Mouse (Mus musculus): ENCODE results near the gene Oxct2b. TPM values are rescaled to one million over a fixed set of nuclear protein-coding genes. Genes with fewer than 3 reads are reported as not detected.
"Not testable (repeated sequence)": the region's sequence is repeated elsewhere in the genome, so short reads cannot be mapped to it uniquely, and the experiment has no call there.

The Oxct2b gene
- polyA plus RNA-seq, 1 experiment from 2014 or later: not detected

GRCm38 (mm10) chr4:123152976-123153375 lies 36.9 kb downstream of the Oxct2b start:
- TF ChIP-seq EP300 (IDR thresholded peaks at IDR 0.05; ENCODE audit: low read depth) (no peak), CTCF (IDR thresholded peaks at IDR 0.05; ENCODE audit: low read depth) (no peak)
- no peak overlapping the region for H3K9ac ChIP-seq (replicated peaks)
- H3K9me3 ChIP-seq (ENCODE audit: low read length): no peaks in the 10 kb centered on the region
- H3K36me3 ChIP-seq (replicated peaks; ENCODE audit: insufficient read depth, low read length): no peaks in the 10 kb centered on the region
- H3K27me3 ChIP-seq (ENCODE audit: insufficient read depth, low read length): 0 out of 2 replicates have a peak, but pooled peaks cover 3% of the 10 kb centered on the region
- H3K27ac ChIP-seq (ENCODE audit: low read depth): no peak overlapping the region
- 46% methylated on average over 5 of the region's 5 CpGs for WGBS (ENCODE audit: insufficient replicate concordance)
- ATAC-seq (no peak), DNase-seq (no peak)
- no peak overlapping the region for H3K4me2 ChIP-seq (ENCODE audit: low read depth, low read length)
- no peaks in the 10 kb centered on the region for H3K4me1 ChIP-seq (ENCODE audit: insufficient read depth)
- no peak overlapping the region for H3K4me3 ChIP-seq (ENCODE audit: low read depth, low read length)

- Histone ChIP-seq H3K27ac (ENCODE audit: low read depth) (no peak overlapping the region), H3K9ac (replicated peaks) (no peak overlapping the region), H3K27me3 (ENCODE audit: insufficient read depth, low read length) (0 out of 2 replicates have a peak, but pooled peaks cover 3% of the 10 kb centered on the region), H3K36me3 (replicated peaks; ENCODE audit: insufficient read depth, low read length) (no peaks in the 10 kb centered on the region), H3K4me1 (ENCODE audit: insufficient read depth) (no peaks in the 10 kb centered on the region), H3K4me3 (ENCODE audit: low read depth, low read length) (no peak overlapping the region), H3K4me2 (ENCODE audit: low read depth, low read length) (no peak overlapping the region), H3K9me3 (ENCODE audit: low read length) (no peaks in the 10 kb centered on the region)
- WGBS (ENCODE audit: insufficient replicate concordance): 17% methylated on average over 4 of the region's 4 CpGs
- DNase-seq (no peak), ATAC-seq (no peak)
- TF ChIP-seq CTCF (IDR thresholded peaks at IDR 0.05; ENCODE audit: low read depth) (peak; percentile 58), EP300 (IDR thresholded peaks at IDR 0.05; ENCODE audit: low read depth) (no peak)
Observed at GRCm38 (mm10) chr4:123155004-123155403, 38.9 kb downstream of the Oxct2b start.

GRCm38 (mm10) chr4:123155427-123155826 lies 39.4 kb downstream of the Oxct2b start:
- DNase-seq: no peak

GRCm38 (mm10) chr4:123155840-123156239 lies 39.8 kb downstream of the Oxct2b start:
- ATAC-seq (no peak), DNase-seq (no peak)
- 0 out of 2 replicates have a peak, but pooled peaks cover 6% of the 10 kb centered on the region for H3K27me3 ChIP-seq (ENCODE audit: insufficient read depth, low read length)
- no peak overlapping the region for H3K9ac ChIP-seq (replicated peaks)
- TF ChIP-seq EP300 (IDR thresholded peaks at IDR 0.05; ENCODE audit: low read depth) (no peak), CTCF (IDR thresholded peaks at IDR 0.05; ENCODE audit: low read depth) (no peak)
- H3K9me3 ChIP-seq (ENCODE audit: low read length): no peaks in the 10 kb centered on the region
- no peaks in the 10 kb centered on the region for H3K4me1 ChIP-seq (ENCODE audit: insufficient read depth)
- no peak overlapping the region for H3K27ac ChIP-seq (ENCODE audit: low read depth)
- no peak overlapping the region for H3K4me3 ChIP-seq (ENCODE audit: low read depth, low read length)
- H3K36me3 ChIP-seq (replicated peaks; ENCODE audit: insufficient read depth, low read length): no peaks in the 10 kb centered on the region
- no peak overlapping the region for H3K4me2 ChIP-seq (ENCODE audit: low read depth, low read length)

More at GRCm38 (mm10) chr4:123155427-123155826, 39.4 kb downstream of the Oxct2b start:
- 51% methylated on average over 2 of the region's 2 CpGs for WGBS (ENCODE audit: insufficient replicate concordance)
- H3K4me3 ChIP-seq (ENCODE audit: low read depth, low read length): no peak overlapping the region
- ATAC-seq: no peak
- H3K9ac ChIP-seq (replicated peaks): no peak overlapping the region
- no peak for TF ChIP-seq CTCF (IDR thresholded peaks at IDR 0.05; ENCODE audit: low read depth)
- TF ChIP-seq EP300 (IDR thresholded peaks at IDR 0.05; ENCODE audit: low read depth): no peak
- no peak overlapping the region for H3K4me2 ChIP-seq (ENCODE audit: low read depth, low read length)
- H3K4me1 ChIP-seq (ENCODE audit: insufficient read depth): no peaks in the 10 kb centered on the region
- H3K36me3 ChIP-seq (replicated peaks; ENCODE audit: insufficient read depth, low read length): no peaks in the 10 kb centered on the region
- H3K27me3 ChIP-seq (ENCODE audit: insufficient read depth, low read length): 0 out of 2 replicates have a peak, but pooled peaks cover 6% of the 10 kb centered on the region
- no peak overlapping the region for H3K27ac ChIP-seq (ENCODE audit: low read depth)
- H3K9me3 ChIP-seq (ENCODE audit: low read length): no peaks in the 10 kb centered on the region

GRCm38 (mm10) chr4:123160571-123160970 lies 44.5 kb downstream of the Oxct2b start:
- no peak overlapping the region for H3K4me3 ChIP-seq (ENCODE audit: low read depth, low read length)
- no peak overlapping the region for H3K9ac ChIP-seq (replicated peaks)
- no peaks in the 10 kb centered on the region for H3K36me3 ChIP-seq (replicated peaks; ENCODE audit: insufficient read depth, low read length)
- H3K4me1 ChIP-seq (ENCODE audit: insufficient read depth): no peaks in the 10 kb centered on the region
- DNase-seq: no peak
- no peak overlapping the region for H3K27ac ChIP-seq (ENCODE audit: low read depth)
- no peak overlapping the region for H3K4me2 ChIP-seq (ENCODE audit: low read depth, low read length)
- peaks cover 9% of the 10 kb centered on the region for H3K27me3 ChIP-seq (ENCODE audit: insufficient read depth, low read length)
- no peak for TF ChIP-seq EP300 (IDR thresholded peaks at IDR 0.05; ENCODE audit: low read depth)
- TF ChIP-seq CTCF (IDR thresholded peaks at IDR 0.05; ENCODE audit: low read depth): no peak
- no peak for ATAC-seq
- WGBS (ENCODE audit: insufficient replicate concordance): 62% methylated on average over 6 of the region's 6 CpGs
- H3K9me3 ChIP-seq (ENCODE audit: low read length): no peaks in the 10 kb centered on the region

- not testable (repeated sequence) for H3K27me3 ChIP-seq (ENCODE audit: insufficient read depth, low read length); H3K36me3 ChIP-seq (replicated peaks; ENCODE audit: insufficient read depth, low read length); ATAC-seq; H3K4me2 ChIP-seq (ENCODE audit: low read depth, low read length); DNase-seq; H3K4me1 ChIP-seq (ENCODE audit: insufficient read depth); H3K9ac ChIP-seq (replicated peaks); H3K27ac ChIP-seq (ENCODE audit: low read depth); H3K9me3 ChIP-seq (ENCODE audit: low read length); H3K4me3 ChIP-seq (ENCODE audit: low read depth, low read length)
- 64% methylated on average over 3 of the region's 3 CpGs for WGBS (ENCODE audit: insufficient replicate concordance)
Observed at GRCm38 (mm10) chr4:123161251-123161650, 45.2 kb downstream of the Oxct2b start.
